In the genomic region with DNA sequence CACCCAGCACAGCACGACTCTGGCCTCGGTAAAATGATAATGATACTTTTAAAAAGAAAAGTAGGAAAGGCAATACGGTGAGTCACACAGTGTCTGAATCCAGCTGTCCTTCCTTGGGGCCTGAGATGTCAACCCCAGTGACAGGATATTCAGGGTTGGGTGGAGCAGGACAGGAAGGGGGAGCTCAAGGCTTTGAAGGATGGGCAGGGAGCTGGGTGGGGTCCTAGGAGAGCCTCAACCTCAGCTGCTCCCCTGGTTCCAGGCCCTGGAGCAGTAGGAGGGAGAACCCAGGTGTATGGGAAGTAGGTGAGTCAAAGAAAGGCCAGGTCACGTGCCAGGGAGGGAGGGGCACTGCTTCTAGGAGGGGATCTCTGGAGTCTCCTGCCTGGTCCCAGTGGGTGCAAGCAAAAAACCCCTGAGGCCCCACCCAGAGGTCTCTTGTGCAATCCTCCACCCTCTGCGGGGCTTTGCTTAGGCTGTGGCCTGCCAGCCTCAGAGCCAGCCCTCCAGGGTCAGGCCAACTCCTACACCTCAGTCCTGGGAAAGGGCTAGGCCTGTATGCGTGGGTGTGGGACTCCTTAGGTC, we compare ENCODE assay signal across 9 mouse cellular contexts. TPM values are rescaled to one million over a fixed set of nuclear protein-coding genes. Genes with fewer than 3 reads are reported as not detected.
DNase-seq lines count a peak whose midpoint lies in the region; ATAC-seq and TF ChIP-seq lines count a peak whose summit lies in the region.
"Had no signal": no experiment of that assay in that cellular context is flagged by ENCODE, and none has a peak within 500 bp of the region (broad histone marks: within the 10 kb centered on the region; RNA-seq: fewer than 3 reads in every experiment).

No protein-coding gene starts in this region.

- peak overlapping the region; percentile 69 for H3K9ac ChIP-seq in heart, adult 2 months (ENCODE audit: low read depth, low read length)
- H3K9ac ChIP-seq in heart, embryonic 12.5 days, result peak overlapping the region; percentile 23; the same call in 1 of the 2 replicates
- no peak overlapping the region for H3K9ac ChIP-seq in liver, embryonic 12.5 days
- H3K9ac ChIP-seq in midbrain, embryonic 13.5 days (replicated peaks), result no peak overlapping the region

- intact Hi-C loops in heart, adult 2 months (cut with DNase I), result loop anchor here (1.0 kb wide), 1 partner anchor 11 kb away; no protein-coding TSS in a partner anchor

- no peaks in the 10 kb centered on the region for H3K79me2 ChIP-seq in heart, adult 2 months (replicated peaks; ENCODE audit: control insufficient read depth, insufficient read depth, low read length)

- no peak for TF ChIP-seq CTCF in heart, adult 2 months (IDR thresholded peaks at IDR 0.05)
- no peak for TF ChIP-seq CTCF in E14TG2a.4 (conservative IDR thresholded peaks at IDR 0.05; ENCODE audit: low read length)

- H3K4me1 ChIP-seq in heart, adult 2 months (ENCODE audit: control insufficient read depth, insufficient read depth, low read length), result peaks cover 25% of the 10 kb centered on the region
- peaks cover 89% of the 10 kb centered on the region for H3K4me1 ChIP-seq in E14TG2a.4 (replicated peaks; ENCODE audit: low read depth, low read length)
- peaks cover 53% of the 10 kb centered on the region for H3K4me1 ChIP-seq in heart, embryonic 12.5 days (replicated peaks)
- H3K4me1 ChIP-seq in liver, embryonic 12.5 days, result peaks cover 45% of the 10 kb centered on the region
- H3K4me1 ChIP-seq in midbrain, embryonic 13.5 days (replicated peaks), result peaks cover 20% of the 10 kb centered on the region

- ATAC-seq in heart, embryonic 12.5 days (ENCODE audit: insufficient number of reproducible peaks, low FRiP score), result no peak
- no peak for ATAC-seq in liver, embryonic 12.5 days
- ATAC-seq in midbrain, embryonic 13.5 days, result no peak

- peak; percentile 51; the same call in 1 of the 2 replicates for TF ChIP-seq EP300 in heart, adult 2 months (IDR thresholded peaks at IDR 0.05; ENCODE audit: insufficient read depth, low read depth, low read length)

- no peak overlapping the region for H3K4me2 ChIP-seq in heart, embryonic 12.5 days
- no peak overlapping the region for H3K4me2 ChIP-seq in liver, embryonic 12.5 days
- H3K4me2 ChIP-seq in midbrain, embryonic 13.5 days (replicated peaks), result no peak overlapping the region

- no peaks in the 10 kb centered on the region for H3K27me3 ChIP-seq in heart, adult 2 months (ENCODE audit: control insufficient read depth, insufficient read depth, low read length)
- peaks cover 9% of the 10 kb centered on the region for H3K27me3 ChIP-seq in E14TG2a.4 (ENCODE audit: insufficient read depth, low read length)
- no peaks in the 10 kb centered on the region for H3K27me3 ChIP-seq in heart, embryonic 12.5 days (replicated peaks)
- H3K27me3 ChIP-seq in liver, embryonic 12.5 days (replicated peaks), result peaks cover 46% of the 10 kb centered on the region
- H3K27me3 ChIP-seq in midbrain, embryonic 13.5 days, result peaks cover 4% of the 10 kb centered on the region; the same call in 1 of the 2 replicates

- peak; percentile 74 for TF ChIP-seq POLR2A in heart, adult 2 months (IDR thresholded peaks at IDR 0.05; ENCODE audit: insufficient read depth, low read depth, low read length)

- H3K9me3 ChIP-seq in E14TG2a.4 (ENCODE audit: low read length), result no peaks in the 10 kb centered on the region
- H3K9me3 ChIP-seq in heart, embryonic 12.5 days (replicated peaks), result no peaks in the 10 kb centered on the region
- no peaks in the 10 kb centered on the region for H3K9me3 ChIP-seq in liver, embryonic 12.5 days (replicated peaks)
- H3K9me3 ChIP-seq in midbrain, embryonic 13.5 days, result no peaks in the 10 kb centered on the region

- 43% methylated on average over 6 of the region's 6 CpGs for whole genome bisulfite sequencing in heart, adult 2 months
- WGBS in heart, embryonic 12.5 days, result 62% methylated on average over 6 of the region's 6 CpGs
- 30% methylated on average over 6 of the region's 6 CpGs for WGBS in liver, embryonic 12.5 days (ENCODE audit: insufficient replicate concordance)
- 67% methylated on average over 6 of the region's 6 CpGs for WGBS in midbrain, embryonic 13.5 days

- H3K27ac ChIP-seq in heart, adult 2 months, result peak overlapping the region; percentile 93
- peak overlapping the region; percentile 46; the same call in 1 of the 2 replicates for H3K27ac ChIP-seq in heart, embryonic 12.5 days (ENCODE audit: poor library complexity, severe bottlenecking)
- peak overlapping the region; percentile 3; the same call in 1 of the 2 replicates for H3K27ac ChIP-seq in liver, embryonic 12.5 days
- H3K27ac ChIP-seq in midbrain, embryonic 13.5 days, result no peak overlapping the region

- H3K4me3 ChIP-seq in heart, adult 2 months, result peak overlapping the region; percentile 44
- H3K4me3 ChIP-seq in E14TG2a.4 (replicated peaks; ENCODE audit: low read length), result peak overlapping the region; percentile 70
- H3K4me3 ChIP-seq in heart, embryonic 12.5 days, result no peak overlapping the region
- no peak overlapping the region for H3K4me3 ChIP-seq in liver, embryonic 12.5 days
- H3K4me3 ChIP-seq in midbrain, embryonic 13.5 days (replicated peaks), result no peak overlapping the region

- peak; percentile 65 to 71 for DNase-seq in heart, adult 2 months
- no peak for DNase-seq in heart, postnatal 4 days
- DNase-seq in testis, postnatal 10 days (ENCODE audit: low spot score), result no peak
- DNase-seq in T-cell, adult 2 months (ENCODE audit: low spot score), result no peak
- DNase-seq: cerebellum, adult 11-12 months had no signal

- no peaks in the 10 kb centered on the region for H3K36me3 ChIP-seq in heart, adult 2 months (ENCODE audit: control insufficient read depth, insufficient read depth, low read length)
- no peaks in the 10 kb centered on the region for H3K36me3 ChIP-seq in E14TG2a.4 (ENCODE audit: insufficient read depth, low read length)
- H3K36me3 ChIP-seq in heart, embryonic 12.5 days, result no peaks in the 10 kb centered on the region
- H3K36me3 ChIP-seq in liver, embryonic 12.5 days, result no peaks in the 10 kb centered on the region
- H3K36me3 ChIP-seq in midbrain, embryonic 13.5 days, result no peaks in the 10 kb centered on the region

RNA-seq across cellular contexts. Expression of gene Id1, which starts 9.2 kb away (rescaled TPM):
- total RNA-seq in heart, adult 2 months (2021), result 10 to 100 TPM; 56.5 to 59.8 TPM
- polyA plus RNA-seq in heart, adult 2 months (2012; rRNA removed), result 74.7 and 113 TPM in 2 replicates
- 10 to 100 TPM; 71.8 to 76.6 TPM for total RNA-seq in heart, postnatal 4 days (2021)
- polyA plus RNA-seq in heart, embryonic 12.5 days (2016; fragmentation: Nextera tagmentation; extraction: Ambion mirVana), result 87.7 and 90.9 TPM in 2 replicates
- 28.1 and 30.6 TPM in 2 replicates for polyA plus RNA-seq in liver, embryonic 12.5 days (2016; fragmentation: Nextera tagmentation; extraction: Ambion mirVana)
- 32.8 and 39.4 TPM in 2 replicates for polyA plus RNA-seq in midbrain, embryonic 13.5 days (2015; fragmentation: Nextera tagmentation; extraction: Ambion mirVana)

RNA-seq across cellular contexts. Expression of gene Cox4i2, which starts 27.1 kb away (rescaled TPM):
- 10 to 100 TPM; 12.1 to 18.0 TPM for total RNA-seq in heart, adult 2 months (2021)
- 12.0 and 13.2 TPM in 2 replicates for polyA plus RNA-seq in heart, adult 2 months (2012; rRNA removed)
- total RNA-seq in heart, postnatal 4 days (2021), result 10 to 100 TPM; 13.7 to 15.1 TPM
- polyA plus RNA-seq in heart, embryonic 12.5 days (2016; fragmentation: Nextera tagmentation; extraction: Ambion mirVana), result 18.9 and 20.8 TPM in 2 replicates
- 2.5 and 3.4 TPM in 2 replicates for polyA plus RNA-seq in liver, embryonic 12.5 days (2016; fragmentation: Nextera tagmentation; extraction: Ambion mirVana)
- polyA plus RNA-seq in midbrain, embryonic 13.5 days (2015; fragmentation: Nextera tagmentation; extraction: Ambion mirVana), result 4.1 and 5.5 TPM in 2 replicates

RNA-seq across cellular contexts. Expression of gene Mcts2, which starts 40.0 kb away (rescaled TPM):
- total RNA-seq in heart, adult 2 months (2021), result 10 to 100 TPM; 14.8 to 18.2 TPM
- polyA plus RNA-seq in heart, adult 2 months (2012; rRNA removed), result 8.6 and 12.1 TPM in 2 replicates
- total RNA-seq in heart, postnatal 4 days (2021), result 10 to 100 TPM; 19.9 to 20.2 TPM
- 23.1 and 25.2 TPM in 2 replicates for polyA plus RNA-seq in heart, embryonic 12.5 days (2016; fragmentation: Nextera tagmentation; extraction: Ambion mirVana)
- 26.4 and 27.2 TPM in 2 replicates for polyA plus RNA-seq in liver, embryonic 12.5 days (2016; fragmentation: Nextera tagmentation; extraction: Ambion mirVana)
- polyA plus RNA-seq in midbrain, embryonic 13.5 days (2015; fragmentation: Nextera tagmentation; extraction: Ambion mirVana), result 42.7 and 44.1 TPM in 2 replicates

RNA-seq across cellular contexts. Expression of gene H13, which starts 57.6 kb away (rescaled TPM):
- total RNA-seq in heart, adult 2 months (2021), result 10 to 100 TPM; 33.9 to 37.6 TPM
- 42.9 and 43.5 TPM in 2 replicates for polyA plus RNA-seq in heart, adult 2 months (2012; rRNA removed)
- 10 to 100 TPM; 54.1 to 54.2 TPM for total RNA-seq in heart, postnatal 4 days (2021)
- polyA plus RNA-seq in heart, embryonic 12.5 days (2016; fragmentation: Nextera tagmentation; extraction: Ambion mirVana), result 87.5 and 91.9 TPM in 2 replicates
- polyA plus RNA-seq in liver, embryonic 12.5 days (2016; fragmentation: Nextera tagmentation; extraction: Ambion mirVana), result 57.5 and 59.1 TPM in 2 replicates
- 171 and 181 TPM in 2 replicates for polyA plus RNA-seq in midbrain, embryonic 13.5 days (2015; fragmentation: Nextera tagmentation; extraction: Ambion mirVana)

Comparison
In these comparisons a context has a peak if more than half of its experiments do, and no peak if none do; other contexts are left out.
1. DNase-seq: peak in heart, adult 2 months (2 of 2); none in heart, postnatal 4 days (single experiment), testis, postnatal 10 days (single experiment) and T-cell, adult 2 months (single experiment).
2. H3K4me3 ChIP-seq: peak in heart, adult 2 months (single experiment) and E14TG2a.4 (single experiment); none in heart, embryonic 12.5 days (single experiment), liver, embryonic 12.5 days (single experiment) and midbrain, embryonic 13.5 days (single experiment).
3. H3K9ac ChIP-seq: peak in heart, adult 2 months (single experiment) and heart, embryonic 12.5 days (single experiment); none in liver, embryonic 12.5 days (single experiment) and midbrain, embryonic 13.5 days (single experiment).